Mouse (Mus musculus) midbrain, embryonic 12.5 days (tissue): ENCODE measurements at regions not wholly inside any gene's neighbourhood (a gene's known extent, or its start where the extent isn't known, plus 50 kb on each side); places are given as distances from the start of the nearest gene placed in this dataset.

ENCODE experiments used
- ATAC-seq: fragments of 200-750 bp; cut with Nextera tagmentation; 2 replicates; pipeline ENCODE4 v1.8.0; 2017; ENCODE audit warnings: low read depth, moderate TSS enrichment, moderate library complexity; ENCODE audit not compliant: low FRiP score
- H3K27ac ChIP-seq: fragments of 300-500 bp; sonication (generic); replicated peaks from 2 replicates; pipeline ENCODE4 v1.5.1; 2016; ENCODE audit warnings: mild to moderate bottlenecking
- H3K27me3 ChIP-seq: fragments of 300-500 bp; sonication (generic); 2 replicates; pipeline ENCODE4 v1.6.1; 2016; ENCODE audit warnings: mild to moderate bottlenecking
- H3K36me3 ChIP-seq: fragments of 300-500 bp; sonication (generic); 2 replicates; pipeline ENCODE4 v1.6.1; 2016
- H3K4me1 ChIP-seq: fragments of 300-500 bp; sonication (generic); 2 replicates; pipeline ENCODE4 v1.6.1; 2016
- H3K4me2 ChIP-seq: fragments of 300-500 bp; sonication (generic); replicated peaks from 2 replicates; pipeline ENCODE4 v1.6.1; 2016; ENCODE audit warnings: mild to moderate bottlenecking, moderate library complexity
- H3K4me3 ChIP-seq: fragments of 300-500 bp; sonication (generic); 2 replicates; pipeline ENCODE4 v1.5.1; 2016; ENCODE audit warnings: mild to moderate bottlenecking
- H3K9ac ChIP-seq: fragments of 300-500 bp; sonication (generic); replicated peaks from 2 replicates; pipeline ENCODE4 v1.6.1; 2016; ENCODE audit warnings: mild to moderate bottlenecking, moderate library complexity
- H3K9me3 ChIP-seq: fragments of 300-500 bp; sonication (generic); 2 replicates; pipeline ENCODE4 v1.6.1; 2016; ENCODE audit warnings: mild to moderate bottlenecking
- WGBS: fragments of 180-500 bp; shearing (Covaris S2); methylation state at CpG from one replicate; pipeline ENCODE4 v1.1.7; 2016; 5-methylcytosine and 5-hydroxymethylcytosine counted together

DNA sequence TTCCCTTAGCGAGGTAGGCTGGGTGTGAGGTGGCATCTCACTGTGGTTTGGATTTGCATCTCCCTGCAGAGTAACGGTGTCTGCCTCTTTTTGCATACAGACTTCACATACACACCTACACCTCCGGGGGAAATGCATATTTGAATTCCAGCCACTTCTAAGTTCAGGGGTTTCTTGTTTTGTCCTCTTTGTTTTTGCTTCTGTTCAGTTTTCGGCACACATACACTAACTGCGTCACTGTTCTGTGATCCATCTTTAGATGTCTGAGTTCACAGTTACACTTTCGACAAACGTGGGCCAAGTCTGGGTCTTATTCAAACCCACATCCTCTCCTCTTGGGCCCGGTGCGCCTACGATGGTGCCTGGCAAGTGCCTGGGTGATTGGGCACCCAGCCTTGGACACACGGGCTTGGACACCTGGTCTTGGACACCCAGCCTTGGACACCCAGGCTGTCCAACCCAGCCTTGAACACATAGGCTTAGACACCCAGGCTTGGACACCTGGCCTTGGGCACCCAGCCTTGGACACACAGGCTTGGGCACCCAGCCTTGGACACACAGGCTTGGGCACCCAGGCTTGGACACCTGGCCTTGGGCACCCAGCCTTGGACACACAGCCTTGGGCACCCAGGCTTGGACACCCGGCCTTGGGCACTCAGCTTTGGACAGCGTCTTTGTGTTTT, 51.2 kb upstream of the Smndc1 start:
- no peak overlapping the region for H3K9ac ChIP-seq

DNA sequence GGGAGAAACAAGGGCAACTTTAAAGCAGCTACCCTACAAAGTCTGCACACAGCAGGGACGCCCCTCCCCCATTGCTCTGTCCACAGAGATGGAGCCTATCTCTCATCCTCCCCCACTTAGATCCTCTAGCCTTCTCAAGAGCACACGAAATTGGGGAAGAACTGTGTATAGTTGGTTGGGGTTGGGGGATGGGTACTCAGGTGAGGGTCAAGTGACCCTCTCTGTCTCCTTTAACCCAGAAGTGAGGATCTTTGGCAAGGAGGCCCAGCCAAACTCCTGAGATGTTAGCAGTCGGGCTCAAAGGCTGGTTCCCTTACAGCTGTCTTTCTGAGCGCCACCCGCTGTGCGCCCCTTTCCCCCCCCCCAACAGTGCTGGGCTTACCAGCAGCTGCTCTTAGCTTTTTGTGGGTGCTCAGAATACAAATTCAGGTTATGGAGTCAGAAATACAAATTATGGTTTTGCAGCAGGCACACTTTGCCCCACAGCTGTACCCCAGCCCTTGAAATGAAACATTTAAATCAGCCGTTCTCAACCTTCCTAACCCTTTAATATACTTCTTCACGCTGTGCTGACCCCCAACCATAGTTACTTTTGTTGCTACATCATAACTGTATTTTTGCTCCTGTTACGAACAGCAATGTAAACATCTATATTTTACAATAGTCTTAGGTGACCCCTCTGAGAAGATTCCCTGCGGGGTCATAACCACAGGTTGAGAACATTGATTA, 50.1 kb upstream of the Smndc1 start:
- H3K4me3 ChIP-seq: no peak overlapping the region
- no peaks in the 10 kb centered on the region for H3K9me3 ChIP-seq
- H3K4me2 ChIP-seq: 0 out of 2 replicates have a peak overlapping the region, but pooled peaks have one; percentile 4
- WGBS: 30% methylated on average over 10 of the region's 10 CpGs
- peaks cover 10% of the 10 kb centered on the region for H3K27me3 ChIP-seq
- H3K27ac ChIP-seq: no peak overlapping the region
- no peak overlapping the region for H3K9ac ChIP-seq
- no peaks in the 10 kb centered on the region for H3K36me3 ChIP-seq
- peak; percentile 71 for ATAC-seq
- peaks cover 8% of the 10 kb centered on the region for H3K4me1 ChIP-seq

More for the DNA sequence above, 51.2 kb upstream of the Smndc1 start:
- Histone ChIP-seq H3K4me1 (peaks cover 8% of the 10 kb centered on the region), H3K9me3 (no peaks in the 10 kb centered on the region), H3K4me2 (no peak overlapping the region), H3K27ac (no peak overlapping the region), H3K27me3 (peaks cover 11% of the 10 kb centered on the region), H3K36me3 (no peaks in the 10 kb centered on the region), H3K4me3 (no peak overlapping the region)
- ATAC-seq: no peak
- 82% methylated on average over 13 of the region's 13 CpGs for WGBS
